Mouse (Mus musculus) heart, postnatal 4 days (tissue): ENCODE measurements around the gene Armcx1. TPM values are rescaled to one million over a fixed set of nuclear protein-coding genes. Genes with fewer than 3 reads are reported as not detected.
"Not testable (repeated sequence)": the region's sequence is repeated elsewhere in the genome, so short reads cannot be mapped to it uniquely, and the experiment has no call there.

Experiments used
- DNase-seq: peaks from one replicate; pipeline ENCODE4 v3.0.0; 2021
- microRNA-seq, 2 experiments: library from miRNA; unstranded; fragments of <30 nt; microRNA quantifications; one replicate each; pipeline ENCODE4 v1.2.0; 2021 to 2022
- total RNA-seq, 2 experiments: library from RNA; stranded (reverse); gene quantifications; 2 replicates each; pipeline ENCODE4 v1.2.3; 2021

The Armcx1 gene
- total RNA-seq, 2 experiments from 2014 or later = 17.0 to 18.8 TPM

- not testable (repeated sequence) for DNase-seq
Measured at GRCm38 (mm10) chrX:134763428-134764198, 45.9 kb downstream of the Armcx1 start.

Small RNA genes lying within 50 kb of the gene (microRNA-seq; reads per million reads assigned to microRNA genes)
- 1.0 to 1.7 reads per million in 2 experiments for gene Mir7093

Other genes with a start within 250 kb of the Armcx1 start
- not detected for gene Taf7l, start 241.5 kb upstream of the Armcx1 start, total RNA-seq
- 10 to 100 TPM; 31.1 to 35.9 TPM for gene Timm8a1, start 176.1 kb upstream of the Armcx1 start, total RNA-seq
- under 1 TPM; 0.63 to 0.71 TPM for gene Btk, start 134.4 kb upstream of the Armcx1 start, total RNA-seq
- gene Rpl36a, start 132.3 kb upstream of the Armcx1 start, total RNA-seq = 100 to 1,000 TPM; 208 to 224 TPM
- 1 to 10 TPM; 2.3 to 3.4 TPM for gene Gla, start 116.8 kb upstream of the Armcx1 start, total RNA-seq
- 100 to 1,000 TPM; 102 to 105 TPM for gene Hnrnph2, start 116.8 kb upstream of the Armcx1 start, total RNA-seq
- gene Armcx4, start 31.4 kb upstream of the Armcx1 start, total RNA-seq = 10 to 100 TPM; 42.8 to 47.1 TPM
- gene Armcx6, start 33.5 kb downstream of the Armcx1 start, total RNA-seq = 10 to 100 TPM in 1 of 2 experiments, 1 to 10 TPM in 1; 8.5 to 12.7 TPM
- gene Armcx3, start 38.6 kb downstream of the Armcx1 start, total RNA-seq = 10 to 100 TPM; 56.7 to 63.6 TPM
- 10 to 100 TPM; 54.6 to 58.5 TPM for gene Armcx2, start 91.3 kb downstream of the Armcx1 start, total RNA-seq
- under 1 TPM; 0.14 to 0.21 TPM for gene Nxf2, start 246.8 kb downstream of the Armcx1 start, total RNA-seq